Mouse (Mus musculus) layer of hippocampus, adult 8-10 months (tissue): ENCODE measurements at regions not wholly inside any gene's neighbourhood (a gene's known extent, or its start where the extent isn't known, plus 50 kb on each side); places are given as distances from the start of the nearest gene placed in this dataset.
A peak's percentile ranks its signal among the peaks of the same experiment; 100 is the strongest.

Experiments
- DNase-seq, 2 experiments: peaks; one replicate each; pipeline ENCODE4 v3.0.0; 2022; ENCODE audit warnings: low spot score in 2 of 2

DNA sequence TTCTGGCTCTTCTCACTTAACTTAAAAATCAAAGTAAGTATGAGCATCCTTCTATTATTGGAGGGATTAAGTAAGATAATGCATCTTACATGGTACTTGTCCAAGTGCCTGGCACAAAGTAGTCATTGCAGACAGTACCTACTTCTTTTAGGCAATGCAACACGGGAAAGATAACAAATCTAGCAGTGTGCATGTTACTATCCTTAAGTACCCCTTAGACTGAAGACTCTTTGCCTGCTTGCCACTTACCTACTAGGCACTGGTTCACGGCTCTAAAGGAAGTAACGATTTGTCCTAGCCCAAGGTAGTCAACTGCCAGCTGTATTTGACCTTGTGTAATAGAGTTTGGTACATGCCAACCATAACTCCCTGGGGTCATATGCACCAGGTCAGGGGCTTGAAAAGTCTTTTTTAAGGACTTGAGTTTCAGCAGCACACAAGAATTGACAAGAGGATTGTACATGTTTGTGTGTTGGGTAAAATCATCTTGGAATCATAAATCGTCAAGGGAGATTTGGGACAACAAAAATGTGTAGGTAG, 1409.8 kb downstream of the Gsdmc2 start:
- DNase-seq, result no peak

DNA sequence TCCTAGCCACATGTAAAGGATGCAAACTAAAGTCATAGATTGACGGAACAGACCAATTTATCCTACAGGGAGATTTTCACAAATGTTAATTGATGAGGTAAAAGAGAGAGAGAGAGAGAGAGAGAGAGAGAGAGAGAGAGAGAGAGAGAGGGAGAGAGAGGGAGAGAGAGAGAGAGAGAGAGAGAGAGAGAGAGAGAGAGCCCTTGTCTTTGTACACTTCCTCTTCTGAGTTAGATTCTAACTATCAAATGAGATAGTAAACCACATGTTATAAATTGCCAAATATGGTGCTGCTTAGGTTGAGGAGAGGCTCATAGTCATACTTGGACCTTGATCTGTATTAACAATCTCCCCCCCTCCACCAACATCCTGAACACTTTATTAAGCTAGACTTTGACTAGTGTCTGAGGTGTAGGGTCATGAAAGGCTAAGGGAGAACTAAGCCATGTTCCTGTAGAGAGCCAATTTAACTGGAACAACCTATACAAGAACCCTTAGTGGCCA, 1412.2 kb downstream of the Gsdmc2 start:
- DNase-seq, result no peak

DNA sequence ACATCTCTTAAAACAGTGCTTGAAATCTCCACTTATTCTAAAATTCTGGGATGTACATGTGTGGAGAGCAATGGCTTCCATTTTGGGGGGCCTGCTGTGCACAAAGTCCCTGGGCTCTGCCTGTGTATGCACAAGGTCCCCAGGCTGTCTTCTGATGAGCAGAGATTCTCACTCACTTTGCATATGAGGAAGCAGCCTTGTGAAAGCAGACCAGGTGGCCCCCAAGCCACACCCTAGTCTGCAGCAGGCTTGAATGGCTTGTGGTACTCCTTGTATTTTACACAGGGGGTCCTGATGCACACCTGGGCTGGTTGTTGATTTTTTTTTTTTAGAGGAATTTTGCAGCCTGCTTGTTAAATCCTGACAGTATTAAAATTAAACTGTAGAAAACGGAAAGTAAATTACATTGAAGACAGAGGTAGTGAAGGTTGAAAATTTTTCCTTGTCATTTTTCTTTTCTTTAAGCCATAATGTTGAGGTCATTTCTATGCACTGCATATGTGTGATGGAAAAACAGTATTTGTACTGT, 1413.8 kb downstream of the Gsdmc2 start:
- no peak for DNase-seq

DNA sequence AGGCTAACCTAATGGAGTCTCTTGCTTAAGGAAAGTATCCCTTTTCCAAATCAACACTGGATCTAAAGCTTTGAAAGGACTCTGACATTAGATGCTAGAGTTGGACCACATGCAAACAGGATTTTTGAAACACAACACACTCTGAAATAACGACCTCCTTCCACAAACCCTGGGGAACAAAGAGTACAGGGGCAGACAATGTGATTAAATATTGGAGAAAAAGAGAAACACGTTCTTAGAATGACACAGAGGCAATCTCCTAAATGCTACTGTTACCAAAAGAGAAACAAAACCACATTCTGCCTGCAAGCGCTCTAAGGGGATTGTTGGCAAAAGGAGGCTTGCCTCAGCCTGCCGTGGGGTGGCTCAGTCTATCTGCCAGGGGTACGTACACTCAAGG, 1422.0 kb downstream of the Gsdmc2 start:
- no peak for DNase-seq

DNA sequence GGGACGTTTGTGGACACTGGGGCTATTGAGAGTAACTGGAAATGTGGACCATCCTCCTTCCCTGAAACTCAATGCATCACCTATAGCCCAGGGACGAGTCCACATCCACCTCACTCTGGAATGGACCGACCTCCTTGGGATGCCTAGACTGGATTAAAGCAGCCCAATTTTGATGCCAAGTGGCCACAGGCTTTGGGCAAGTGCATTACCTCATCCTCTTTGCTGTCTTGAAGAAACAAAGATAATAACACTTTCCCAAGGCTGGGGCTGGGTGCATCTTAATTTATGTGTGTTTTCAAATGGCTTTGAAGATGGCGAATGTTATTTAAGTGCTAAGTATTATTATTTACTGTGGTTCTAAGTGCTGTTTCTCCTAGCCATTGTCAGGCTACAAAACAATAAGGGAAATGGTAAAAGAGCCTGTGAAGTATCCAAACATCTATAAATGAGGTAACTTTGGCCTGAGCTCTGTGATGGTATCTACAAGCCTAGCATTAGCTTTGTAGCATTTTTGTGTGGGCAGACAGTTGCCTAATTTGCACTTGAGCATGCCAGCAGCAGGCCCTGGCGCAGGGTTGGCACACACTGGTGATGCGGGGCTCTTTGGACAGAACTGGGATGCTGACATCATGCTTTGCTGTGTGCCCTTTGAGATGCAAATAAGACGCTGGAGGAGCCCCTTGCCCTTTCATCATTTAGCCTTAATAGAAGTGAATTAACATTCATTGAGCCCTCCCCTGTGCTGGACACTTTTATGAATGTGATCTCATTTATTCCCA, 1423.7 kb downstream of the Gsdmc2 start:
- peak in 1 of 2 experiments; percentile 3 for DNase-seq

DNA sequence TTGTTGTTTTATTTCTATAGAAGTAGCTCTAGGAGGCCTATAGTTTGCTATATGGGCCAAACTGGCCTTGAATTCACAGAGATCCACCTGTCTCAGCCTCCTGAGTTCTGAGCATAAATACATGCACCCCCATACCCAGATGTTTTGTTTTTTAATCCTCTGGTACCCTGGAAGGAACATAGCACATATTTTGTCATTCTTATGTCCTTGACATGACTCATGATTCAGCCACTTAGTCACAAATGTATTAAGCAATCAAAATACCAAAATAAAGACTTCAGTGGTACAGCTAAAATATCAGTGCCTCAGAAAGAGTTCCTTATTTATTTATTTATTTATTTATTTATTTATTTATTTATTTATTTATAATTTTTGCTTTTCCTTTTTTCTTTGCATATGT, 1428.3 kb downstream of the Gsdmc2 start:
- no peak for DNase-seq

DNA sequence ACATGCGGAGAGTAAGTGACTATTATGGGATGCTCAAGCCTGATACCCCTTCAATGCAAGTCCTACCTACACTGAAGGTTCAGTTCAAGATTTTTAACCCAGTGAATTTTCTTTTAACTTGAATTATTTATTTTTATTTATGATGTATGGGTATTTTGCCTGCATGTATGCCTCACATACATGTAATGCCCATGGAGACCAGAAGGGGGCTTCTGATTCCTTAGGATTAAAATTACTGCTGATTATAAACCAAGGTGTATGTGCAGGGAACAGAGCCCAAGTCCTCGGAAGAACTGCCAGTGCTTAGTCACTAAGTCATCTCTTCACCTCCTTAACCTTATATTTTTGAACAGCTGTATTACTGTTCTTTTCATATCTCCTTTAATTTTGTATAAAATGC, 1431.3 kb downstream of the Gsdmc2 start:
- no peak for DNase-seq

DNA sequence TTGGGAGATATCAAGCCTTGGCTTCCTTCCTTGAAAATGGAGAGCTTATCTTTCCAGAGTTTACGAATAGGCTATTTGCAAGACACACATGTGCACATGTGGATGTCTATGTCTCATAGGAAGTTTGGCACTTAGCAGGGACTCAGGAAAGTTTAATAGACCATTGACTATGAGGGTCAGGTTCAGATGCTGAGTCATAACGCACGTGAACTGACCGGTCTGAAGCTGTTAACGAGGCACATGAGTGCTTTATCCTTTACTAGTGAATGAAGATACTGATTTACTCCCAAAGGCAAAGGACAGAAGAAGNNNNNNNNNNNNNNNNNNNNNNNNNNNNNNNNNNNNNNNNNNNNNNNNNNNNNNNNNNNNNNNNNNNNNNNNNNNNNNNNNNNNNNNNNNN, 1442.8 kb downstream of the Gsdmc2 start:
- no peak for DNase-seq

DNA sequence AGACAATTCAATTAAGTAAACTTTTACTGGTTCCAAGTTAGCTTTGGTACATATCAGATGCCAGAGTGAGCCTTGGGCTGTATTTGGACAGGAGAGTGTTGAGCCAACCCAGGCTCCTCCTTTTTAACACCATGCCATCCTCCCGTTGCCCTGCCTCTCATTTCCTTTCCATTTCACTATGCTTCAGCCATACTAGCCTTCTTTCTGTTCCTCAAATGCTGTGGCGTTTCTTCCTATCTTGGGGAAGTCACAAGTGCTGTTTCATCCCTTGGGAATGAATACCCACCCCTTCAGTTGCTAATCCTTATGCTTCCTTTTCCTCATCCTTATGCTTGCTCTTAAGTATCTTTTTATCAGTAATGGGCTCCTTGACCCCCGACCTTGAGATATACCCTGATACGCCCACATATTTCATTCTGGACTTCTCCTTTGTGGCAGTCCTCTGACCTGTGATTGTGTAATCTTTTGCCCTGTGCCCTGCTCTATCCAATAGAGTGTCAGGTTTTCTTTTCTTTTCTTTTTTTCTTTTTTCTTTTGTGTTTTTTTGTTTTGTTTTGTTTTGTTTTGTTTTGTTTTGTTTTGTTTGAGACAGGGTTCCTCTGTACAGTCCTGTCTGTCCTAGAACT, 1443.9 kb downstream of the Gsdmc2 start:
- no peak for DNase-seq

DNA sequence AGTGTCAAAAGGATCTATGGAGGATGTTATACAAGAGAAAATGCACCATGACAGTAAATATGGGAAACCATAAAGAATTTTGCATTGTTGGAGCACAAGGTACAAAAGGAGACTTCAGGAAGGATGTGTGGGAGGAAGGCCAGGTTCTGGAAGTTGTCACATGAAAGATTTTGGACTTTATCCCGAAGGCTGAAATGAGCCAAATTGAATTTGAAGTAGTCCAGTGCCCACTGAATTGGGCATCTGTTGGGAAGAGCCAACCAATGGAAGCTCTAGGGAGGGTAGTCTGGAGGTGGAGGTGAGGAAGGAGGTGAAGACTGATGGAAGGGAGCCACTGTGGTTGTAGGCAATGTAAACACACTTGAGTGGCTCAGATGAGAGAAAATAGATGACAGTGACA, 1445.6 kb downstream of the Gsdmc2 start:
- DNase-seq, result no peak

DNA sequence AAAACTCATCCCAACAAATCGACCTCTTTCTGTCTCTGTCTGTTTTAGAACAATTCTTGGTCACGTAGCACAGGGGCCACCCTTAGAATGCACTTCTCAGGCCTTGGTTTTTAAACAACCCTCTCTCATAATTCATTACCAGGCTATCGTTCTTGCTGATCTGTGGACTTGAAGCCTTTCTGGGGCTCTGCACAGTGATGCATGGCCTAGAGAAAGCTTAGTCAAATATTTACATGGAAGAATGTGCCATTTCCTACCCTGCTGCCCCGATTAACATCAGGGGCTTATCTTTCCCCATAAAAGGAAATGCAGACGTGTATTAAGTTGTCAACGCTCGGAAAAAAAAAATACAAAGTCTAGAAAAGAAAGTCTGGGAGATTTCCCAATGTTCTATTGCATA, 1448.0 kb downstream of the Gsdmc2 start:
- DNase-seq, result no peak

DNA sequence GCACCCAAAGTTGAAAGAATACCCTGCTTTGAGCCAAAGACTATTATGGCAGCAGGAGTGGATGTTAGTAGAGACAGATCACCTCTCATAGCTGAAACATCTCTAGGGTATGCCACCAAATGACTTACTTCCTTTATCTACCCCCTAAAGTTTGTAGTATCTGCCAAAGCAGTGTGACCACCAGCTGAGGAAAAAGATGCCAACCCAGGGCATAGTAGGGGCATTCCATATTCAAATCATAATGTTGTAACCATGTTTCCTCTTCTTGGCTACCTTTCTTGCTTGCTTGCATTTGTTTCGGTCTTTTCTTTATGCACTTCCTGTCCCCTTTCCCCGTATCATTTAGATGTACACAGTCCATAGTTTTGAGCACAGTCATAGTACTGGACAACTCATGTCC, 1449.6 kb downstream of the Gsdmc2 start:
- no peak for DNase-seq

DNA sequence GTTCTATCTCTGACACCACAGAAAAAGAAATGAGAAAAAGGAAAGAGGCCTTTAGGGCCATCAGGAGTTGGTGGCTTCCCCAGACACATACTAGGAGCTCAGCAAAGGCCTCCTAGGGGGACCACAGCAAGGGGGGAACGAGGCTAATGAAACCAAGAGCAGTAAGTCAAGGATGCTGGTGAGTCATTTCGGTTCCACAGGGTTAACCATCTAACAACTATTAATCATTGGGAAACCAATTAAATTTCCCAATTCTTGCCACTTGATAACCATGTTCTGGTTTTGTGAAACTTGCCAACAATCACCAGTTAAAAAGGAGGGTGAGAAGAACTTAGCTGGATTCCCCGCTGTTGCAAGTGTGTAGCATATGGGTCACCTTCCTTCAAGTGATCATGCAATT, 1451.6 kb downstream of the Gsdmc2 start:
- no peak for DNase-seq

DNA sequence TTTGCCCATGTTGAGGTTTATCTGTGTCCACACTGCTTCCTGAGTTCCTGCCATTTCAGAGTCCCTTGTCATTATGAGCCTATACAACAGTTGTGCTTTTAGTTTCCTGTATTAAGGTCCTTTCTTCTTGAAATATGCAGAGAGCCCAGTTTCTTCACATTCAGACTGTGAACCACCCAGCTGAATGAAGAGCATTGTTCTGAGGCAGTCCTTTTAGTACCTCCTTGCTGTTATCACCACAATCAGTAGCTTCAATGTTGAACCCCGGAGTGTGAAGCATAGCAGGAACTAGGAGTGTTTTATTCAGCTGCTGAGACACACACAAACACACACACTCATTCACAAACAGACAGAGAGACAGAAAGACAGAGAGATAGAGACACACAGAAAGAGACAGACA, 1452.1 kb downstream of the Gsdmc2 start:
- no peak for DNase-seq

DNA sequence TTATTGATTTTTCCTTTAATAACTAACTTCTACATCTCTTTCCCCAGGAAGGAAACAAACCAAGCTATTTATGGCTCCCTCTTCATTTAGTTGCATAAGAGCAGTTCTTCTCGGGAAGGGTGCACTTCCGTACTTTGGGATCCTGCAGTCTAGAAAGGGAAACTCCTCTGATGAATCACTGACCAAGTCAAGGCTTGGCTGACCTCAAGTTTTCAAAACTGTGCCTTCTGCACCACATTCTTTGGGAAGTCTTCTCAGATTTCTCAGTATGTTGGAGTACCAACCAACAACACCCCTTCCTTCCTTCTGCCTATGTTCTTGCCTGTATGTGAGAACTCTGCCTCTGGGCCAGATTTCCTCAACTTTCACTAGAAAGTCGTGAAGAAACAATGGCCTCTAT, 1452.6 kb downstream of the Gsdmc2 start:
- no peak for DNase-seq

DNA sequence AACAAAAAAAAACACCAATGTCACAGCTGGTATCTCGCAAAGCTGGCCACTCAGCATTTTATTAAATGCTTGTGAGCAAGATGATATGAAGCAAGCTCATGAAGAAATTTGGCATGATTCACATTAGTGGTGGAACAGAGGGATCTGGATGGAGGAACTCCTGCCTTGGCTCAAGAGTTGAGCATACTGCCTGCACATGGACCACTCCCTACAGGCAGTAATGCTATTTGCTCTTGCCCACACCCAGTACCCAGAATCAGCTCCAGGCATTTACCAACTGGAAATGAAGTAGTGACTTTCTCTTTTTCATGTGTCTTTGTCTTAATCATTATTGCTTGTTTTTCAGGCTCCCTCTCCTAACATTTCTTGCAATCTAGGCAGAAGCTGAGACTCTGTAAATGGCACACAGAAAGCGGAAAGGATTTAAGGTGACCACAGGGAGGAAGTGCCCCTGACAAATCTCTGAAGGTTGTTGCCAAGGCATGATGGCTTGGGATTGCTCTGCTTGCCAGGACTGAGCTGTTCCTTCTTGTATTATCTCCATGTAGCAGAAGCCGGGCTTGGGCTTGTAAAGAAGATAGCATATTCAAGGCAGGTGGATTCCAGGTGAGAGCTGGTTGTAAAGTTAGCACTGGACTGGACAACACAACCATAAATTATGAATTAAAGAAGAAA, 1455.4 kb downstream of the Gsdmc2 start:
- no peak for DNase-seq

DNA sequence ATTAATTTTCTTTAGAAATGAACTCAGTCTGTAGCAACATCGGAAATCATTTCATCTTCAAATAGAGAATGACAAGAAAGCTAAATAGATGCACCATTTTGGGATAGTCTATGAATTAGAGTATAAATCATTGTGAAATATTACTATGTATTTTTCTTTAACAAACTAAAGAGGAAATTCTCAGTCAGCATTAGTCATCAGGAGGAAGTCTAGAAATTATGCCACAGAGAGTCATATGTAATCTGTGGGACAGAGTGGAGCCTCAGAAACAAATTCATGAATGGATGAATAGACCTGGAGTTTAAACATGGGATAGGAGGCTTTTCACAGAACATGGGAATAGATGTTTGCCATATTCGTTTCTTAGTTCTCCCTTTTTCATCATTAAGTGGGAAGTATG, 1459.4 kb upstream of the A1bg start:
- no peak for DNase-seq

DNA sequence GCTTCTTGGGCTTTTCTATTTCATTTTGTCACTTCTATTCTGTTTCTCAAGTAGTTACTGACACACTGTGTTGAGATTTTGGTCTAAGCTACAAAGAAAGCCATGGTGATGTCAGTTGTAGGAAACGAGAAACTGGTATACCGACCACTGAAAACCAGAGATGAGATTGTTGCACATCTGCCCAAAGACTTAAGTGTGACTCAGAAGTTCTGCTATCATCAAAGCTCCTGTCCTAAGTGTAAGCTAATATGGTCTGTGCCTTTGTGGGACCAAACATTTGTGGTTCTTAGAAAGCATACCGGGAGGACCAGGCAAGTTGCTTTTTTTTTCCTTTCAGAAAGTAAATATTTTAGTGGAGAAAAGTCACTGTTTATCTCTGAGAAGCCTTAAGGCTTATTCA, 1451.8 kb upstream of the A1bg start:
- DNase-seq, result no peak

DNA sequence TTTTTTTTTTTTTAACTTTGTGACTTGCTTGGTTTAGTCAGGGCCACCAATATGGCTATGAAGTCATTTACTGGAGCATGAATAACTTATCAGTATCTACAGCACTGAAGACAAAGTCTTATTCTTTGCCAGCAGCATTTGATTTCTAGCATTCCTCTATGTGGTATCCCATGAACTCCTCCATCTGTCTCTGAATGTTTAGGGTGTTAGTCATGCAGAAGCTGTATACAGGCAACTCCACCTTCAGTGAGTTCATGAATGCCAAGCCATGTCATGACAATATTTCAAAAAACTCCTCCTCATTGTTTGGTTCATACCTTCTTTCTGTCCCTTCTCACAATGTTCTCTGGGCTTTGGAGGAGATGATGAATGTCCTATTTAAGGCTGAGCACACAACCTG, 1438.4 kb upstream of the A1bg start:
- no peak for DNase-seq

DNA sequence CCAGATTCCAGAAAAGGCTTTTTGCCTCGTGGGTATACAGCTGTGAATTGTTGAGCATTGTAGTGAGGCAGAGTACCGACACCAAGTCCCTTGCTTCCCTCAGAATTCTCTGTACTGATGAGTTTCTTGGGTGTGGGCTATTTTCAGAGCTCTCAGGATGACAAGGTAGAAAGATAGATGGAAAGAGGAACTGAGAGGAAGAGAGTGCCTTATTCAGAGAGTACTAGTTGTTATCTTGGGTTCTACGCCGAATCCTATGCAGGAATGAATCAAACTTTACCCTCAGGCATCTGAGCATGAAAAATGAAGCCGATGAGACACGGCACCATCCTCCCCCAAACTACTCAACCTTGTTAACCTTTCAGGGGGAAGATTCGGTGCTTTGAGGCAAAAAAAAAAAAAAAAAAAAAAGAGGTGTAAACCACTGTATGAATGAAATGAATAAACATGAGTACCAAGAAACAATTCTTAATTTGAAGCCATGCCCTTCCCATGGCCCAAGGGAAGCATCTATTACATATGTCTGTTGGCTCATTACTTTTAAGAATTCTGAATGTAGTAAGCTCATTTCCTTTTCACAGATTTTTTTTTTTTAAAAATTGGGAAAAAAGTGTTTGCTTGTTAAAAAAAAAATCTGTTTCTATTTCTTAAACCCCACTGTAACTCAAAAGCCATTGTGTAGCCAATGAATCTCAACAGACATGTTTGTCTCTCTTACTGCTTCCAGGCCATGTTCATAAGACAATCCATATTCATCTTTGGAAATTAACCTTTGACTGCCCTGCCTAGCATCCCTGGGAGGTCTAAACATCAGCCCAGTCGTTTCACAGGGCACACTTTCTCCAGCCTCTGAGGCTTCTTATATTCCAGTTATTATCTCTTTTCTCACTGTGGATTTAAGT, 1435.8 kb upstream of the A1bg start:
- DNase-seq, result no peak

DNA sequence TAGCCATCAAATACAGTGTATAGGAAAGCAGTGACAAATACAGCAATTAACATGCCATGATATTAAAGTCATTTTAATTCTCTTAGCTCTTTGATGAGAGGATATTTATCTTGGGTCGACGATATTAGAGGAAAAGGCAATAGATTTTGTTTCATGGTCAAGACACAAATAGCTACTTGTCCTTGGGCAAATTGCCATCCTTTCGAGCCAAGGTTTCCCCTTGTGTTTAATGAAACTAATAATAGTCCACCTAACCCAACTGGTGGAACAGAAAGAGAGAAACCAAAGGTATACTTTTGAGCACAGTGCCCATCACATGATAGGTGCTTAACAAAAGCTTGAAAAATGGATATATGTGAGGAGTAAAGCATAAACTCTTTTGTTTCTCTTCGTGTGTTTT, 1431.0 kb upstream of the A1bg start:
- DNase-seq, result no peak
